Mouse (Mus musculus) testis, adult 2 months (tissue): ENCODE measurements around the gene Clic6. TPM values are rescaled to one million over a fixed set of nuclear protein-coding genes. Genes with fewer than 3 reads are reported as not detected.

Experiments used
- H3K27ac ChIP-seq: fragments of 200-500 bp; 2 replicates; pipeline ENCODE4 v1.5.1; 2012; ENCODE audit warnings: low read depth, low read length; ENCODE audit not compliant: control insufficient read depth, insufficient read depth
- H3K27me3 ChIP-seq: fragments of 200-500 bp; 2 replicates; pipeline ENCODE4 v1.6.1; 2012; ENCODE audit warnings: mild to moderate bottlenecking, low read length, moderate library complexity; ENCODE audit not compliant: control insufficient read depth, insufficient read depth
- H3K36me3 ChIP-seq: fragments of 200-500 bp; 2 replicates; pipeline ENCODE4 v1.6.1; 2012; ENCODE audit warnings: mild to moderate bottlenecking, low read length; ENCODE audit not compliant: control insufficient read depth, insufficient read depth
- H3K4me1 ChIP-seq: fragments of 200-500 bp; 2 replicates; pipeline ENCODE4 v1.6.1; 2012; ENCODE audit warnings: low read length; ENCODE audit not compliant: control insufficient read depth, insufficient read depth
- H3K4me3 ChIP-seq: fragments of 200-500 bp; 2 replicates; pipeline ENCODE4 v1.5.1; 2012; ENCODE audit warnings: low read depth, mild to moderate bottlenecking, low read length, moderate library complexity, mixed read lengths; ENCODE audit not compliant: control insufficient read depth
- CTCF ChIP-seq: fragments of 200-500 bp; IDR thresholded peaks from 2 replicates; pipeline ENCODE4 v1.5.1; 2012; ENCODE audit warnings: low read depth, mild to moderate bottlenecking, inconsistent platforms, low read length, moderate library complexity; ENCODE audit not compliant: control insufficient read depth, insufficient read depth, insufficient replicate concordance
- POLR2A ChIP-seq: fragments of 200-500 bp; IDR thresholded peaks from 2 replicates; pipeline ENCODE4 v1.6.1; 2012; ENCODE audit warnings: low read depth, mild to moderate bottlenecking, inconsistent platforms, low read length, moderate library complexity; ENCODE audit not compliant: control insufficient read depth
- polyA plus RNA-seq: library from polyadenylated mRNA; depleted of rRNA; stranded (reverse); fragments of >200 nt; gene quantifications from 2 replicates; pipeline ENCODE4 v1.2.3, GENCODE M21; 2012

Clic6 gene
- polyA plus RNA-seq, 1 experiment = 1.1 TPM

DNA sequence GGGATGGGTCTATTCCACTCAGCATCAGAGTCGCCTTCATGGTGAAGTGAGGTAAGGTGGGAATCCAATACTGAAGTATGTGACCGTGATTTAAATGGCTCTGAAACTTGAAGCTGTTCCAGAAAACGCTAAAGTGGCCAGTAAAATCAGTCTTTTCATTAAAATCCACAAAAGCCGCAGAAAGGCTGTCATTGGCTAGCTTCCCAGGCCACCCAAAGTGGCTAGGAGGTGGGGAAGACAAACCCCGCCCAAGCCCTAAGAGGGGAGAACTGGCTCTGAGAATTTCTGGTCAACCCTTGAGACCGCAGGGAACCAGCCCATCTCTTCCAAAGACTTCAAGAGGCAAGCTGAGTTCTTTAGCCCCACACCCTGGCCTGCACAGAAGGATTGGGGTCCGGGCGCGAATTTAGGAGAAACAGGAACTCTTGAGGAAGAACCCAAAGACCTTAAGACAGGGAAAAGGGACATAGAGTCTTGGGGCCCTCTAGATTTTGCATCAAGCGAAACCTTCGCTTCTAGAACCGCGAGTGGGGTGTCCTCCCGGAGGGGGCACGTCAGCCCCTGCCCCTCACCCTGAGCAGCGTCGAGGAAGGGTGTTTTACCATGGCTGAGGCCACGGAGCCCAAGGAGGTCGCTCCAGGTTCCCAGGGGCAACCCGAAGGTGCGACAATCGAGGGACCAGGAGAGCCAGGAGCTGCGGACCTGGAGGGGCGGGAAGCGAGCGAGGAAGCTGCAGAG, 12.5 kb downstream of the Clic6 start:
- Histone ChIP-seq H3K27me3 (no peaks in the 10 kb centered on the region), H3K36me3 (no peaks in the 10 kb centered on the region), H3K27ac (no peak overlapping the region), H3K4me3 (peak overlapping the region; percentile 41), H3K4me1 (peaks cover 7% of the 10 kb centered on the region)
- TF ChIP-seq CTCF (no peak), POLR2A (no peak)

DNA sequence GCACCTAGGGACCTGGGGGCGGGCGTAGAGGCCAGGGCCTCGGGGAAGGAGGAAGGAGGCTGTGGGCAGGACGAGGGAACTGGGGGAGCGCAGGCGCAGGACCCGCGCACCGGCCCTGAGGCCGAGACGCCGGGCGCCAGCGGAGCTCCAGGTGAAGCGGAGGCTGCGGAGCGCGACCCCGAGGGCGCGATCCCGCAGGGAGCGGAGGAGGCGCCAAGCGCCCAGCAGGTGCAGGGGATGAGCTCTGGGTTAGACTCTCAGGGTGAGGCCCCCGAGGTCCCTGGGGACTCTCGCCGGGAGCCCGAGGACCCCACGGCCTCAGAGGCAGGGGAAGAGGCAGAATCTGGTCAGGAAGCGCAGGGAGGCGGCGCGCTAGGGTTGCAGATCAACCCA, 13.0 kb downstream of the Clic6 start:
- Histone ChIP-seq H3K36me3 (no peaks in the 10 kb centered on the region), H3K27ac (no peak overlapping the region), H3K27me3 (no peaks in the 10 kb centered on the region), H3K4me3 (peak overlapping the region; percentile 41), H3K4me1 (peaks cover 7% of the 10 kb centered on the region)
- no peak for TF ChIP-seq CTCF
- TF ChIP-seq POLR2A = no peak

DNA sequence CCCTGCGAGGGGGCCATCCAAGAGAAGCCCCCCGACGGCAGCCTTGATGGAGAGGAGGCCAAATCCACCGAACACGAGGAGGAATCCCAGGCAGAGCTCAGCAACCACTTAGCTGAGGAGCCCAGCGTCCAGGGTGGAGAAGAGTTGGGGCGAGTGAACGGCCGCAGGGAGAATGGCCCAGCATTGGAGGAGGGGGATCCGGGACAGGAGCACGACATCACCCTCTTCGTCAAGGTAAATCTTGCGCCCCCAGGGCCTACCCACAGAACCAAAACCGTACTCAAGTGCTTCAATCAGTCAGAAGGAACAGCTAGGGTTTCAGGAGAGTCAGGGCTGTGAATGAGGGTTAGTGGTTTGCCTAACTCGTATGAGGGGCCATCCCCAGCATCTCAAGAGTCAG, 13.8 kb downstream of the Clic6 start:
- H3K27ac ChIP-seq = no peak overlapping the region
- H3K4me3 ChIP-seq = no peak overlapping the region
- H3K27me3 ChIP-seq = no peaks in the 10 kb centered on the region
- no peak for TF ChIP-seq CTCF
- no peak for TF ChIP-seq POLR2A
- H3K4me1 ChIP-seq = peaks cover 7% of the 10 kb centered on the region
- H3K36me3 ChIP-seq = no peaks in the 10 kb centered on the region

DNA sequence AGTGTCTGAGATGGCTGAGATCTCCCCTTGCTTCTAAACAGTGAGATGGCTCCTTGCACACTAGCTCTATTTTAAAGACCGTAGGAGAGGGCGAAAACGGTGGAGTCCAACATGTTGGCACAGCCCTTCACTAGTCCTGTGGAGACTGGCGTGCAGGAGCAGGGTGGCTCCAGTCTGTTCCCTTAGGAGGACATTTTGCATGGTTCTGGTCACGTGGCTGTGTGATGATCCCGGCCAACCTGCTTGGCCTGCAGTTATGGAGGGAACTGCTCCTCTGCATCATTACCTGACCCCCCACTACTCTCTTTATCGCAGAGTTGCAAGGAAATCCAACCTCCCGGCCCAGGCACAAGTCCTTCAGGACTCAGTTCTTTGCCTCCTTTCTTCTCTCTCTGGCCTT, 15.0 kb downstream of the Clic6 start:
- H3K36me3 ChIP-seq = no peaks in the 10 kb centered on the region
- no peak overlapping the region for H3K4me3 ChIP-seq
- H3K27ac ChIP-seq = no peak overlapping the region
- TF ChIP-seq CTCF (no peak), POLR2A (no peak)
- no peaks in the 10 kb centered on the region for H3K27me3 ChIP-seq
- H3K4me1 ChIP-seq = peaks cover 7% of the 10 kb centered on the region

DNA sequence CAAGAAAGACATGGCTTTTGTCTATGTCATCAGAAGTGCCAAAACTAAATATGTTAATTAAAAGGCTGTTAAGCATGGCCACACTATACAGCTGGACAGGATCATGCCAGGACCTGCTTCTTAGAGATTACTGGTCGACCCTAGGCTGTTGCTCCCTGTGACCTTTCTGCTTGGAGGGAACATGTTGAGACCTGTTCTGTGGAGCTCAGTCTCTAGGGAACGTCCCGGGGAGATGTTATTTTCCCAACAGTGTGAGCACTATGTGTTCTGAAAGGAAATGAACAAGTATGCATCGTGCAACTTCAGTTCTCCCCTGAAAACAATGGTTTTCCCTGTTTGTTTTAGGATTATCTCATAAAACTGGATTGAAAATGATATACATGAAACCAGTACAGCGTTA, 17.6 kb downstream of the Clic6 start:
- no peaks in the 10 kb centered on the region for H3K36me3 ChIP-seq
- no peak overlapping the region for H3K27ac ChIP-seq
- no peak overlapping the region for H3K4me3 ChIP-seq
- no peak for TF ChIP-seq CTCF
- no peak for TF ChIP-seq POLR2A
- peaks cover 7% of the 10 kb centered on the region for H3K4me1 ChIP-seq
- H3K27me3 ChIP-seq = no peaks in the 10 kb centered on the region

DNA sequence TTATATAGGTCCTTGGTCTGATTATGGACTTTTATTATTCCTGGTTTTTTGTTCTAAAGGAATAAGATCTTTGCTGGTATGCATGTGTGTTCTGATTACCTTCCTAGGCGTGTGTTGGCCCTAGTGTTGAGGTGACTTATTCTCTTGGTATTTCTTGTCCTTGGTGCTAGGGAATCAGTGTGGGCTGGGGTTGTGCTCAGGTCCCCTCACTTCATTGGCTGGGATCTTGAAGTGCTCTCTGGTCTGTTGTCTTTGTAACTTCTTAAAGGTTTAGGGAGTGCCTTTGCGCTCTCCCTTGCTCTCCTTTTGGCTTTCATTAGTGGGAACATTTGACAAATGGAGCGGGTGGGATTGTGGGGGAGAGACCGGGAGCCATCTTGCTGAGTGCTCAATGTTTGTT, 22.0 kb downstream of the Clic6 start:
- no peaks in the 10 kb centered on the region for H3K27me3 ChIP-seq
- H3K27ac ChIP-seq = no peak overlapping the region
- no peaks in the 10 kb centered on the region for H3K36me3 ChIP-seq
- TF ChIP-seq CTCF = no peak
- no peak overlapping the region for H3K4me3 ChIP-seq
- H3K4me1 ChIP-seq = no peaks in the 10 kb centered on the region

DNA sequence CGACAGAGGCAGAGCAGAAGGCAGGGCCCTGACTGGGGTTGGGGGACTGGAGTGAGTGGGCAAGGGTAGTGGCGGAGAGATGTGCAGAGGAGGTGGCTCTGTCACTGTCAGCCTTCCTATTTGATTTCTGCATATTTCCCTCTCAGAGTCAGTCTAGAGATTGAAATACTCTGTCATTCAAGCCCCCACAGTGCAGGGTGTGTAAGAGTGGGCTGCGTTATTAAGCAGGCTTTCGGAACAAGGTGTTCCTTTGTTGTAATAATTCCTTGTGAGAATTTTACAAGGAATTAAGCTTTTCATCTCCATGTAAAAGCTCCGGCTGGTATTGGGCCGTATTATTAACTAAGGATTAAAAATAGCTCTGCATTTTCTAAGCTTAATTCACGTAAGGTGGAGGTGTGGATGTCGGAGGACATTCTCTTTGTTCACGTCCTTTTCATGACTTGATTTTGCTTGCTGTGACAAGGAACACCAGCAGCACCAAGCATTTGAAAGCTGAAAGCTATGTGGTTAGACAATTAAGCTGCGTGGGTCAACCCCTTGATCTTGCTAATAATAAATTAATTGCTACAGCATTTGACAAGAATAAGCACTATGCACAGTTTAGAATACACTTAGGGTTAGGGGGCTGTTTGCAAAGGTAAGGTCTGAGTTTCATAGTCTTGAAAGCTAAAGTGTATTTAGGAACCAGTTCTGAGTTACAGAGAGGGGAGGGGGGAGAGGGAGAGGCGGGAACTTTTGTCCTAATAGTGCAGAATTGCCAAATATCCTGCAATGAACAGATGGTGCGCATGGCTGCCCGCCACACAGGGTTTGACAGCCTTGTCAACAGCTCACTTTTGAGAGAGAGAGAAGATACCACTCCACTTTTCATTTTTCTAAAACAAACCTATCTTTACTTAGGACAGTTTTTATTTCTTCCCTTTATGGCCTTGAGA, 25.6 kb downstream of the Clic6 start:
- Histone ChIP-seq H3K4me3 (peak overlapping the region; percentile 60), H3K4me1 (no peaks in the 10 kb centered on the region), H3K27ac (no peak overlapping the region), H3K36me3 (no peaks in the 10 kb centered on the region), H3K27me3 (no peaks in the 10 kb centered on the region)
- TF ChIP-seq POLR2A = no peak
- no peak for TF ChIP-seq CTCF
